Mouse (Mus musculus): ENCODE results near the gene Cep170. TPM values are rescaled to one million over a fixed set of nuclear protein-coding genes. Genes with fewer than 3 reads are reported as not detected.
A peak's percentile ranks its signal among the peaks of the same experiment; 100 is the strongest.
"Not testable (repeated sequence)": the region's sequence is repeated elsewhere in the genome, so short reads cannot be mapped to it uniquely, and the experiment has no call there.

Gene Cep170
- polyA plus RNA-seq, 1 experiment from 2014 or later = 8.6 TPM

DNA sequence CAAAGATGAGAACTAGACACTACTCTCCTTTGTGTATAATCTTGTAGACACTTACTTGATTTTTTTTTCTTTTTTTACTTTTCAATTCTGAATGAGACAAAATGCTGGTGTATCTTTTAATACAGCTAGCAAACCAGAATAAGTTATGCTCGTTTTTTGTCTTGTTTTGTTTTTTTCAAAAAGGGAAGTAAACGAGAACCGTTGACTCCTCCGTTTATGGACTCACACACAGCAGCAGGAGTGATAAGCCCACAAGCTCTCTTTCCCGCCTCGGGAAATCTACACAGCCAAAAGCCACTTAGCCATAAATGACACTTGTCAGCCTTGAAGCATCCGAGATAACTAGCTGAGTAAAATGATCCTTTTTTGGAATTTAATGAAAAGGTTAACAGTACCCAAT lies 22.7 kb upstream of the Cep170 start:
- WGBS = 79% methylated on average over 7 of the region's 7 CpGs
- not testable (repeated sequence) for H3K9me3 ChIP-seq (ENCODE audit: control insufficient read depth, low read length); H3K4me2 ChIP-seq (ENCODE audit: low read depth, low read length); H3K4me1 ChIP-seq (ENCODE audit: control insufficient read depth, insufficient read depth, low read length); H3K27ac ChIP-seq (ENCODE audit: low read length); H3K36me3 ChIP-seq (ENCODE audit: control insufficient read depth, insufficient read depth, low read length); H3K27me3 ChIP-seq (replicated peaks; ENCODE audit: control insufficient read depth, insufficient read depth, low read length); H3K4me3 ChIP-seq (ENCODE audit: low read length); ATAC-seq; H3K9ac ChIP-seq (ENCODE audit: low read depth, low read length)

DNA sequence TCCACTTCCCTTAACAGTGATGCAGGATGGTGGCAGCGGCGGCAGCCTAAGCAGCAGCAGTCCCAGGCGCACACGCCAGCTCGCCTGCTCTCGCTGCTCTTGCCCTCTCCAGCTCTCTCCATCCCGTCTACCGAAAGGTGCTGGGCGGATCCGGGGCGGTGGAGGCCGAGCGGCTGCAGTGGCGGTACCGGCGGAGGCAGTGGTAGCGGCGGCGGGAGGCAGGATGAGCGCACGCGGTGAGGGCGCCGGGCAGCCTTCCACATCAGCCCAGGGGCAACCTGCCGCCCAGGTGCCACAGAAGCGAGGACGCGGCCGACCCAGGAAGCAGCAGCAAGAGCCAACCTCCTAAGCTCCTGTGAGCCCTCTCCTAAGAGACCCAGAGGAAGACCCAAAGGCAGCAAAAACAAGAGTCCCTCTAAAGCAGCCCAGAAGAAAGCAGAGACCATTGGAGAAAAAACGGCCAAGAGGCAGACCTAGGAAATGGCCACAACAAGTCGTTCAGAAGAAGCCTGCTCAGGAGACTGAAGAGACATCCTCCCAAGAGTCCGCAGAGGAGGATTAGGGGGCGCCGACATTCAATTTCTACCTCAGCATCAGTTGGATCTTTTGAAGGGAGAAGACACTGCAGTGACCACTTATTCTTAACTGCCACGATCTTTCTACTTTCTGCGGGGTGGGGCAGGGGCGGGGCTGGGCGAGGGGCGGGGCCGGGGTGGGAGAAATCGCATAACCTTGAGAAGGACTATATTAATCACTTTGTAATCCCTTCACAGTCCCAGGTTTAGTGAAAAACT lies 21.8 kb upstream of the Cep170 start:
- no peaks in the 10 kb centered on the region for H3K4me1 ChIP-seq (ENCODE audit: control insufficient read depth, insufficient read depth, low read length)
- H3K4me2 ChIP-seq (ENCODE audit: low read depth, low read length) = peak overlapping the region; percentile 68
- H3K36me3 ChIP-seq (ENCODE audit: control insufficient read depth, insufficient read depth, low read length) = no peaks in the 10 kb centered on the region
- peak; percentile 70 for ATAC-seq
- H3K4me3 ChIP-seq (ENCODE audit: low read length) = peak overlapping the region; percentile 39
- no peak overlapping the region for H3K27ac ChIP-seq (ENCODE audit: low read length)
- 4% methylated on average over 41 of the region's 41 CpGs for WGBS
- peak overlapping the region; percentile 41 for H3K9ac ChIP-seq (ENCODE audit: low read depth, low read length)
- no peaks in the 10 kb centered on the region for H3K27me3 ChIP-seq (replicated peaks; ENCODE audit: control insufficient read depth, insufficient read depth, low read length)
- no peaks in the 10 kb centered on the region for H3K9me3 ChIP-seq (ENCODE audit: control insufficient read depth, low read length)

DNA sequence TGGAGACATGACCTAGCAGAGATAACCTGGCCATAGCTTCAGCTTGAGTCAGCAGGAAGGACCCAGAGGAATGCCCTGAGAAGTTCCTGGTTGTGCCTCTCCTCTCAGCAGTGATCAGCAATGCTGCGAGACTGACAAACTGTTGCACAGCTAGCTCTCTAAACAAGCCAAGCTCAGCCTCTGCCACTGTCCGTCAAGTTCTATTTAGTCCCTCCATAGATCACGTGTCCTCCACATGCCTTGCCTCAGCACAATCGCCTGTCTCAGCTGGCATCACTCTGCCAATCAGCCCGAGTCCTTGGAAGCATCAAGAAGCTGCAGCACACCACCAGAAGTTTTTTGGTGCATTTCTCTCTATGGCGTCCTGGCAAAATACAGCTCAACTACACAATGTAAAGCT lies 21.0 kb upstream of the Cep170 start:
- H3K27me3 ChIP-seq (replicated peaks; ENCODE audit: control insufficient read depth, insufficient read depth, low read length) = no peaks in the 10 kb centered on the region
- no peak overlapping the region for H3K4me2 ChIP-seq (ENCODE audit: low read depth, low read length)
- no peak overlapping the region for H3K9ac ChIP-seq (ENCODE audit: low read depth, low read length)
- ATAC-seq = no peak
- H3K9me3 ChIP-seq (ENCODE audit: control insufficient read depth, low read length) = no peaks in the 10 kb centered on the region
- no peak overlapping the region for H3K27ac ChIP-seq (ENCODE audit: low read length)
- WGBS = 68% methylated on average over 6 of the region's 6 CpGs
- H3K4me1 ChIP-seq (ENCODE audit: control insufficient read depth, insufficient read depth, low read length) = no peaks in the 10 kb centered on the region
- no peaks in the 10 kb centered on the region for H3K36me3 ChIP-seq (ENCODE audit: control insufficient read depth, insufficient read depth, low read length)
- no peak overlapping the region for H3K4me3 ChIP-seq (ENCODE audit: low read length)

DNA sequence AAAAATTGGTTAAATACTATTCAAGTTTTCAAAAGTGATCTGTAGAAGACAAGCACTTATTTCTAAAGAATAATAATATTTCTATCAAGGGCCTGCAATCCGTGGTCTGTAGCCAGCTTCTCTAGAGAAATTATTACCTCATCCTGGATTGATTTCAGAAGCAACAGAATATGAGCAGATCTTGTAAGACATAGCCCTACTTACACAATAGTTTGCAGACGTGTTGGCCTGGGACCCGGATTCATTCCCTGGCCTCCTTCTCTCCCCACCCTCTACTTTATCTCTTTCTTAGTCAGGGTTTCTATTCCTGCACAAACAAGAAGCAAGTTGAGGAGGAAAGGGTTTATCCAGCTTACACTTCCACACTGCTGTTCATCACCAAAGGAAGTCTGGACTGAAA lies 20.1 kb upstream of the Cep170 start:
- no peaks in the 10 kb centered on the region for H3K27me3 ChIP-seq (replicated peaks; ENCODE audit: control insufficient read depth, insufficient read depth, low read length)
- H3K9ac ChIP-seq (ENCODE audit: low read depth, low read length) = no peak overlapping the region
- WGBS = 72% methylated on average over 3 of the region's 3 CpGs
- no peak overlapping the region for H3K4me2 ChIP-seq (ENCODE audit: low read depth, low read length)
- no peak for ATAC-seq
- H3K9me3 ChIP-seq (ENCODE audit: control insufficient read depth, low read length) = no peaks in the 10 kb centered on the region
- no peaks in the 10 kb centered on the region for H3K4me1 ChIP-seq (ENCODE audit: control insufficient read depth, insufficient read depth, low read length)
- H3K36me3 ChIP-seq (ENCODE audit: control insufficient read depth, insufficient read depth, low read length) = no peaks in the 10 kb centered on the region
- no peak overlapping the region for H3K27ac ChIP-seq (ENCODE audit: low read length)
- no peak overlapping the region for H3K4me3 ChIP-seq (ENCODE audit: low read length)

DNA sequence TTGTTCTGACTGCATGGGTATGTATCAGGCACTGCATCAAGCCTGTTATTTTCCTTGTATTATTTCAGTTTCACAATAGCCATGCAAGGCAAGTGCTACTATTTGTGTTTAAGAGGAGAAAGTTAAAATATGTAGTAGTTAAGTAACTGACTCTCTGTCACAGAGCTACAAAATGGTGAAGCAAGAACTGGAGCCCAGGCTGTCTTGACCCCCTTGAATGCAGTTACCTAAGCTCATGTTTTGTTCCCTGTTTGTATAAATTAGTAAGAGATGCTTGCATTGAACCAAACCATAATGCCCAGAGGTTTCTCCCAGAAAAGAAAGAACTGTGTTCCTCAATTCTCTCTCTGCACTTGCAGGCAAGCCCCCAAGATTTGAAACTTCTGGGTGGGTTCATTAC lies 19.4 kb upstream of the Cep170 start:
- Histone ChIP-seq H3K4me3 (ENCODE audit: low read length) (no peak overlapping the region), H3K27me3 (replicated peaks; ENCODE audit: control insufficient read depth, insufficient read depth, low read length) (no peaks in the 10 kb centered on the region), H3K9ac (ENCODE audit: low read depth, low read length) (no peak overlapping the region), H3K36me3 (ENCODE audit: control insufficient read depth, insufficient read depth, low read length) (no peaks in the 10 kb centered on the region), H3K9me3 (ENCODE audit: control insufficient read depth, low read length) (no peaks in the 10 kb centered on the region), H3K4me1 (ENCODE audit: control insufficient read depth, insufficient read depth, low read length) (no peaks in the 10 kb centered on the region), H3K27ac (ENCODE audit: low read length) (no peak overlapping the region), H3K4me2 (ENCODE audit: low read depth, low read length) (no peak overlapping the region)
- ATAC-seq = no peak

DNA sequence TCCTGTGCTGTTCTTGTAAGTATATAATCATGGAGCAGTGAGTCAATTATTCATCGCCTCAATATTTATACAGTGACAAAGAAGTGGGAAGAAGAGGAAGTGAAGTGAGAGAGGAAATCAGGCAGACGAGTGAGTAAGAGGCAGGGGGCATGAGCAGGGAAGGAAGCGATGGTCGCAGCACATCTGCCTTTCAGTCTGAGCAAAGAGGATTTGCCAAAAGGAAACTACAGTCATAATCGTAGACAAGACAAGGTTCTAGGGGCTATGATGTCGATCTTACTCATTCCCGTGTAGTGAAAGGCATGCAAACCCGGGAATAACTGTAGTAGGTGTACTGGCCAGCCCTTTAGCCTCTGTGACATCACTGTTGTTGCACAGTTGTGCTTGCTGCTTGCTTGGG lies 18.7 kb upstream of the Cep170 start:
- H3K36me3 ChIP-seq (ENCODE audit: control insufficient read depth, insufficient read depth, low read length) = no peaks in the 10 kb centered on the region
- WGBS = 66% methylated on average over 8 of the region's 8 CpGs
- no peak overlapping the region for H3K4me3 ChIP-seq (ENCODE audit: low read length)
- no peak overlapping the region for H3K27ac ChIP-seq (ENCODE audit: low read length)
- no peak overlapping the region for H3K9ac ChIP-seq (ENCODE audit: low read depth, low read length)
- H3K27me3 ChIP-seq (replicated peaks; ENCODE audit: control insufficient read depth, insufficient read depth, low read length) = no peaks in the 10 kb centered on the region
- H3K4me2 ChIP-seq (ENCODE audit: low read depth, low read length) = no peak overlapping the region
- no peaks in the 10 kb centered on the region for H3K9me3 ChIP-seq (ENCODE audit: control insufficient read depth, low read length)
- no peak for ATAC-seq
- H3K4me1 ChIP-seq (ENCODE audit: control insufficient read depth, insufficient read depth, low read length) = no peaks in the 10 kb centered on the region

DNA sequence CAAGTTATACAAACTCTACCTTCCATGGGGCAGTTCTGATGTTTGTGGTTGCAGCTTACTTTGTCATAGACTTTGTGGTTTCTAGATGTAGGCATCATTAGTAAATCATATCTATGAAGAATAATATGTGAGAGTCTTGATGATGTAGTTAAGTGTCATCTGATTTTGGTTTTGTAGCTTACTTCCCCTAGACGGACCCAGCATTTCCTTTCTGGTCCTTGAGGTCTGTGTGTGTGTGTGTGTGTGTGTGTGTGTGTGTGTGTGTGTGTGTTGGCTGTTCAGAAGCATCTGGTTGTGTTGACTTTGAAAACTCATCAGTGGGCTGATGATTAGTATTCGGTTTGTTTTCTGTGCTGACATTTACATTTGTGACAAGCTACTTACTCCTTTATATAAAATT lies 18.2 kb upstream of the Cep170 start:
- no peak overlapping the region for H3K27ac ChIP-seq (ENCODE audit: low read length)
- no peak overlapping the region for H3K9ac ChIP-seq (ENCODE audit: low read depth, low read length)
- 67% methylated on average over 2 of the region's 2 CpGs for WGBS
- no peaks in the 10 kb centered on the region for H3K27me3 ChIP-seq (replicated peaks; ENCODE audit: control insufficient read depth, insufficient read depth, low read length)
- H3K4me3 ChIP-seq (ENCODE audit: low read length) = no peak overlapping the region
- no peaks in the 10 kb centered on the region for H3K36me3 ChIP-seq (ENCODE audit: control insufficient read depth, insufficient read depth, low read length)
- H3K4me1 ChIP-seq (ENCODE audit: control insufficient read depth, insufficient read depth, low read length) = no peaks in the 10 kb centered on the region
- no peaks in the 10 kb centered on the region for H3K9me3 ChIP-seq (ENCODE audit: control insufficient read depth, low read length)
- H3K4me2 ChIP-seq (ENCODE audit: low read depth, low read length) = no peak overlapping the region
- ATAC-seq = no peak

DNA sequence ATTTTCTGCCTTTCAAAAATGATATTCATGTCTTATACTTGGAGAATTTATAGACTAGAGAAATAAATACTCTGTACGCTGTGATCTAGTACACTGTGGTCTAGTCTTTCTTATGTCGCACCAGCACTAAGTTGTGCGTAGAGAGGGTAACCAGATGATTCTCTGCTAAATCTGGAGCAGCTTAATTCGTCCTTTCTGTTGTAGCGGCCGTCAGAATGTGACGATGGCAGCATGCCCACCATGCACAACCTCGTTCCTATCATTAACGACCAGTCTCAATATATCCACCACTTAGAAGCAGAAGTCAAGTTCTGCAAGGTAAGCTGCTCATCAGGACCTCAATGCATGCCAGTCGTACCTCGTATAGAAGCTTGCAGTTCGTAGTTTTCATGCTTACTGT lies 14.8 kb upstream of the Cep170 start:
- no peak overlapping the region for H3K4me3 ChIP-seq (ENCODE audit: low read length)
- H3K9ac ChIP-seq (ENCODE audit: low read depth, low read length) = no peak overlapping the region
- no peak for ATAC-seq
- H3K27ac ChIP-seq (ENCODE audit: low read length) = no peak overlapping the region
- H3K4me2 ChIP-seq (ENCODE audit: low read depth, low read length) = no peak overlapping the region
- H3K27me3 ChIP-seq (replicated peaks; ENCODE audit: control insufficient read depth, insufficient read depth, low read length) = no peaks in the 10 kb centered on the region
- no peaks in the 10 kb centered on the region for H3K9me3 ChIP-seq (ENCODE audit: control insufficient read depth, low read length)
- no peaks in the 10 kb centered on the region for H3K36me3 ChIP-seq (ENCODE audit: control insufficient read depth, insufficient read depth, low read length)
- H3K4me1 ChIP-seq (ENCODE audit: control insufficient read depth, insufficient read depth, low read length) = peaks cover 4% of the 10 kb centered on the region; the same call in 1 of the 2 replicates
- 92% methylated on average over 12 of the region's 12 CpGs for WGBS

DNA sequence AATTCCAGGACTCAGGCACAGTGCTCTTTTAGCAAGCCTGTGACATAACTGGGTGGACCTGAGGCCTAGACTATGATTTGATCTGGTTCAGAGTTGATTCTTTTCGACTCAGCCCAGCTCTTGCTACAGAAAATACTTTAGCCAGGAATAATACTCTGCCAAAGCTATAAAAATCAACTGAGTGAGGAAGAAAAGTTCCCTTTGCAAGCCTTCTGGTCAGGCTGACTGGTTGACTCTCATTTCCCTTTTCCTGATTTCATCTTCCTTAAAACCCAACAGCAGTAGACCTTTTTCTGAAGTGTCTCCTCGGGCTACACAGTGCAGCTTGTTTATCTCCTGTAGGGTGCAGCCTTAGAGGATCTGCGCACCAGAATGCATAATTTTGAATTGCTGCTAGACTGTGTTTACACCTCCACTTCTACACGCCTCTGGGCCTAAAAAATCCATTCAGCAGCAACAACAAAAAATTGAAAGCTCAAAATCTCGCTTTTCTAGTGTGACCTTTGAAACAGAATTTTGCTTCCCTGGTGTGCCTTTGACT lies 14.1 kb upstream of the Cep170 start:
- H3K9me3 ChIP-seq (ENCODE audit: control insufficient read depth, low read length) = no peaks in the 10 kb centered on the region
- H3K9ac ChIP-seq (ENCODE audit: low read depth, low read length) = no peak overlapping the region
- no peaks in the 10 kb centered on the region for H3K36me3 ChIP-seq (ENCODE audit: control insufficient read depth, insufficient read depth, low read length)
- no peak for ATAC-seq
- no peak overlapping the region for H3K4me3 ChIP-seq (ENCODE audit: low read length)
- WGBS = 74% methylated on average over 5 of the region's 5 CpGs
- peaks cover 4% of the 10 kb centered on the region; the same call in 1 of the 2 replicates for H3K4me1 ChIP-seq (ENCODE audit: control insufficient read depth, insufficient read depth, low read length)
- H3K4me2 ChIP-seq (ENCODE audit: low read depth, low read length) = no peak overlapping the region
- no peaks in the 10 kb centered on the region for H3K27me3 ChIP-seq (replicated peaks; ENCODE audit: control insufficient read depth, insufficient read depth, low read length)
- H3K27ac ChIP-seq (ENCODE audit: low read length) = no peak overlapping the region

DNA sequence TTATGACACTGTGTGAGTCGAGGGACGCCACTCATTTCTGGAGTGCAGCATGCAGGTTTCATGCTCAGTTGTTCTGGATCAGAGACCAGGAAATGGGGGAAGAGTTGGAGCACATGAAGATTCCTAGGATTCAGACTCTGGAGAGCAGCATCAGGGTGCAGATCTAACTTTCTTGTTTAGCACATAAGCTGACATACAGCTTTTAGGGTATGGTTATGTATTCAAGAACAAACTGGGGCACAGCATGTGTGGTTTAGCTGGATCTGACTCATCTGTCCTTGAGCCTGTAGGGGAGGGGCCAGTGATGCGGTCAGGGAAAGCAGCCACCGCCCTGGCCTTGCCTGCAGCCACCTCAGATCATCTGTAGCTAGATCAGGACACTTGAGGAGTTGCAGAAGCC lies 13.5 kb upstream of the Cep170 start:
- Histone ChIP-seq H3K27me3 (replicated peaks; ENCODE audit: control insufficient read depth, insufficient read depth, low read length) (no peaks in the 10 kb centered on the region), H3K4me2 (ENCODE audit: low read depth, low read length) (no peak overlapping the region), H3K27ac (ENCODE audit: low read length) (no peak overlapping the region), H3K36me3 (ENCODE audit: control insufficient read depth, insufficient read depth, low read length) (no peaks in the 10 kb centered on the region), H3K9me3 (ENCODE audit: control insufficient read depth, low read length) (no peaks in the 10 kb centered on the region), H3K4me3 (ENCODE audit: low read length) (no peak overlapping the region), H3K9ac (ENCODE audit: low read depth, low read length) (no peak overlapping the region), H3K4me1 (ENCODE audit: control insufficient read depth, insufficient read depth, low read length) (peaks cover 4% of the 10 kb centered on the region; the same call in 1 of the 2 replicates)
- WGBS = 60% methylated on average over 4 of the region's 4 CpGs
- no peak for ATAC-seq

All from intestine, embryonic 16.5 days (tissue).